Mouse (Mus musculus) heart, postnatal 4 days (tissue): Measurements from ENCODE around the gene Obsl1. TPM values are rescaled to one million over a fixed set of nuclear protein-coding genes. Genes with fewer than 3 reads are reported as not detected.
A peak's percentile ranks its signal among the peaks of the same experiment; 100 is the strongest.

ENCODE experiments used
- DNase-seq: peaks from one replicate; pipeline ENCODE4 v3.0.0; 2021
- total RNA-seq, 2 experiments: library from RNA; stranded (reverse); gene quantifications; 2 replicates each; pipeline ENCODE4 v1.2.3; 2021

Obsl1 gene
- 100 to 1,000 TPM; 196 to 210 TPM for total RNA-seq

GRCm38 (mm10) chr1:75505956-75506831, at the start of gene Obsl1:
TSS of gene Obsl1 (minus strand) at chr1:75506452.
- peak; percentile 92 for DNase-seq

- DNase-seq: no peak
Observed at GRCm38 (mm10) chr1:75555680-75556079, 49.4 kb upstream of the Obsl1 start.

DNA sequence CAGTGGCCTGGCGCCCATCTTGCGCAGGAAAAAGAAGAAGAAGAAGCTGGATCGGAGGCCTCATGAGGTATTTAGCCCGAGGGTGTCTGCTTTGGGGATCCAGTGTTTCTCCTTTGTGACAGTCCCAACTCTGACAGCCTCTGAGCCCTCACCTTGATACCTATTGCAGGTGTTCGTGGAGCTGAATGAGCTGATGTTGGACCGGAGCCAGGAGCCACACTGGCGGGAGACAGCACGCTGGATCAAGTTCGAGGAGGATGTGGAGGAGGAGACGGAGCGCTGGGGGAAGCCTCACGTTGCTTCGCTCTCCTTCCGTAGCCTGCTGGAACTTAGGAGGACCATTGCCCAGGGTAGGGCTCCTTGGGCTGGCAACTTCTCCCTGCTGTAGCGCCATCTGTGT, 44.3 kb upstream of the Obsl1 start:
- no peak for DNase-seq

DNA sequence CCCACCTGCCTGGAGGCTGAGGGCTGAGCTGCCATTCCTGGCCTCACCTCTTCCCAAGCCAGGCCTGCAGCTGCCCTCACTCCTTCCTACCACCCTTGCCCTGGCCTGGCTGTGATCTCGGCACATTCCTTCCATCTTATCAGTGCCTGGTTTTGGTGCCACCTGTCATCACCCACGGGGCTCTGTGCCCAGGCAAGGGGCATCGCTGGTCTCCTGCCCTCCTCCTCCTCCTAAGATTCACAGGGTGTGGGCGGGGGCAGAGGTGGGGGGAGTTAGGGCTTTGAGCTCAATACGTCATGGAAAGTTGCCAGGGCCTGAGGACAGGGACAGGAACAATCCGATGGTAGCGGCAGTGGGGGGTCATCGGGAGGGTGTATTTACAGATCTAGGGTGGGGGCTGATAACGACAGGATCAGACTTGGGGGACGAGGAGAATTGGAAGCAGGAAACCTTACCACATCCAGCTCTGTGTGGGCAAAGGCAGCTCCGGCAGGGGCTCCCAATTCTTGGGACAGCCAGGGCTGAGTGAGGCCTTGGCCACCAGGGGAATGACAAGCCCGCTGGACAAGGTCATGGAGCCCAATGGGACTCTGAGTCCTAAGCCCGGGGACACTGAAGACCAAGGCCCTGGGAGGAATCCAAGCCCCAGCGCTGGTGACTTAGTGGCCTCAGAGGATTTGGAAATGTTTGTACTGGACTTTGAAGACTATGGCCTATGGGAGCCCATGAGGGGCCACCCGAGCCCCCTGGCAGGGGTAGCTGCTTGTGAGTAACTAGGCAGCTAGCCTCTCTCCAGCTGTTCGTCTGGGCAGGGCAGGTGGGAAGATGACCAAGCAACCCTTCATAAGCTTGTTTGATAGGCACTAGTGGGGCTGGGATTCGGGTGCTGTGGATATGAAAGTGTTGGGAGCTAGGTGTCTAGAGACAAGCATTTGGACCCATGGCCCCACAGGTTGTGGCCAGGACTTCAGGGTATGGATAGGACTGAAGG, 43.3 kb upstream of the Obsl1 start:
- DNase-seq: peak; percentile 81

DNA sequence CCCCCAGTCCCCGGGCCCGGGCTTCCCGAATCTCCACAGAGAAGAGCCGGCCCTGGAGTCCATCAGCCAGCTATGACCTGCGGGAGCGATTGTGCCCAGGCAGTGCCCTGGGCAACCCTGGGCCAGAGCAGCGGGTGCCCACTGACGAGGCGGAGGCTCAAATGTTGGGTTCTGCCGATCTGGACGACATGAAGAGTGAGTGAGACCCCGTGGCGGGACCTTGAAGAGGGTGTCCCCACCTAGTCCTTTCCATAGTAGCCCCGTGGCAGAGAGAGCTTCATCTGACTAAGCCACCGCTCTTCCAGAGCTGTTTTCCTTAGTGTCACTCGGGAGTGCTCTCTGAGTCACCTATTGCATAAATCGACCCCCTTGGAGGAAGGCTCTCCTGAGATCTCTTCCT, 42.6 kb upstream of the Obsl1 start:
- no peak for DNase-seq

DNA sequence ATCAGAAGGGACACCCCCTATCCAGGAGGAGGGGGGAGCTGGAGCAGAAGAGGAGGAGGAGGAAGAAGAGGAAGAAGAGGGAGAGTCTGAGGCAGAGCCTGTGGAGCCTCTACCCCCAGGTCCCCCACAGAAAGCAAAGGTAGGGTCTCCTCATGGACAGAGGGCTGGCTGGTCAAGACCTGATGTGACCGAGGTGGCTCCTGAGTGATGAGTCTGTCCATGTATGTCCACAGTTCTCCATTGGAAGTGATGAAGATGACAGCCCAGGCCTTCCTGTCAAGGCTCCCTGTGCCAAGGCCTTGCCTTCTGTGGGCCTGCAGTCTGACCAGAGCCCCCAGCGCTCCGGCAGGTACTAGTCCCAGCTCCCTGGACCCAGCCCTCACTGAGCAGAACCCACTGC, 41.8 kb upstream of the Obsl1 start:
- DNase-seq: no peak

DNA sequence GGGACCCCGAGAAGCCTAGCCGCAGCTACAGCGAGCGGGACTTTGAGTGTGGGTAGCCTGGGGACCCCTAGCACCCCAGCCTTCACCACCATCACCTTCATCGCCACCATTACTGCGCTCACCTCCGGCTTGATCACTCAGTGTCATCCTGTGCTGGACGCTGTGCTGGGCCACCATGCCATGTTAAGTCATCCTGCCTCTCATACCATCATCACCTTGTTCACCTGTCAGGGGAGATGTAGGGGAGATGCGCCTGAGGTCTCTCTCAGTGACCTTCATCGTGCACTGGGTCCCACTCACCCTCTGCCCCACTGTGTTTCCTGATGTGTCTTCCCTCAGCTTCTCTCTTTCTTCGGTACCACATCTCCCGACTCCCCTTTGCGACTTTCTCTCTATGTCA, 41.1 kb upstream of the Obsl1 start:
- DNase-seq: no peak

GRCm38 (mm10) chr1:75545965-75546956, 40.0 kb upstream of the Obsl1 start, which contains the start of gene Slc4a3:
TSS of gene Slc4a3 (plus strand) at chr1:75546266.
- DNase-seq: peak; percentile 76

GRCm38 (mm10) chr1:75544351-75544750, 38.1 kb upstream of the Obsl1 start:
- DNase-seq: no peak

- DNase-seq: no peak
Observed at GRCm38 (mm10) chr1:75541496-75541895, 35.2 kb upstream of the Obsl1 start.

GRCm38 (mm10) chr1:75538597-75539190, 32.4 kb upstream of the Obsl1 start:
- DNase-seq: no peak

GRCm38 (mm10) chr1:75537587-75537986, 31.3 kb upstream of the Obsl1 start:
- no peak for DNase-seq

DNA sequence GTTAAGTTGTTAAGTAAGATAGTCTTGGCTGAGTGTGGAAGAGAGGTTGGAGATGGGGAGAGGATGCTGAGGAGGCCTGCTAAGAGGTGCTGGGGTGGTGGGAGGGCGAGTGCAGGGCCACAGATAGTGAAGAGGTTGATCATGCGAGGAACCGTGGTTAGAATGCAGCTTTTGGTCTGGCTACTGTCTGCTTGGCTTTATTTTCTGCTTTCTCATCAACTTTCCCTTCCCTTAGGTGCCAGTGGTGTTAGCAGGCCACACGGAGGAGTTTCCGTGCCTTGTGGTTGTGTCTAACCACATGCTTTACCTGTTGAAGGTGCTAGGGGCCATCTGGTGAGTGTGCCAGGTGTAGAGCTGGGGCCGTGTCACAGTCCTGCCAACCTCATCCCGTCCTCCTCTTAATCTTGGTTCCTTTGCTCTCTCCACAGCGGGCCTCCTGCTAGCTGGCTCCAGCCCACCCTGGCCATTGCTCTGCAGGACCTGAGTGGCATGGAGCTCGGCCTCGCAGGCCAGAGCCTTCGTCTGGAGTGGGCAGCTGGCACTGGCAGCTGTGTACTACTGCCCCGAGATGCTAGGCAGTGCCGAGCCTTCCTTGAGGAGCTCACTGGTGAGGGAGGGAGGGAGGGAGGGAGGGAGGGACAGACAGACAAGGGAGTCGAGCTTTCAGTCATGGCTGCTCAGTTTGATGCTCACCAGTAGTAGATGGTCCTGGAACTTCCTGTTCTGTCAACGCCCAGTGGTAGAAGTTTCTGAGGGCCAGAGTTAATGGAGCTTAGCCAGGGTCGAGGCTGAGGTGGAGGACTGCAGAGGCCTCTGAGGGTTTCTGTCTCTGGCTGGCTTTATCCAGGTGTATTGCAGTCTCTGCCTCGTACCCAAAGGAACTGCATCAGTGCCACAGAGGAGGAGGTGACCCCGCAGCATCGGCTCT, 27.3 kb upstream of the Obsl1 start:
- no peak for DNase-seq

DNA sequence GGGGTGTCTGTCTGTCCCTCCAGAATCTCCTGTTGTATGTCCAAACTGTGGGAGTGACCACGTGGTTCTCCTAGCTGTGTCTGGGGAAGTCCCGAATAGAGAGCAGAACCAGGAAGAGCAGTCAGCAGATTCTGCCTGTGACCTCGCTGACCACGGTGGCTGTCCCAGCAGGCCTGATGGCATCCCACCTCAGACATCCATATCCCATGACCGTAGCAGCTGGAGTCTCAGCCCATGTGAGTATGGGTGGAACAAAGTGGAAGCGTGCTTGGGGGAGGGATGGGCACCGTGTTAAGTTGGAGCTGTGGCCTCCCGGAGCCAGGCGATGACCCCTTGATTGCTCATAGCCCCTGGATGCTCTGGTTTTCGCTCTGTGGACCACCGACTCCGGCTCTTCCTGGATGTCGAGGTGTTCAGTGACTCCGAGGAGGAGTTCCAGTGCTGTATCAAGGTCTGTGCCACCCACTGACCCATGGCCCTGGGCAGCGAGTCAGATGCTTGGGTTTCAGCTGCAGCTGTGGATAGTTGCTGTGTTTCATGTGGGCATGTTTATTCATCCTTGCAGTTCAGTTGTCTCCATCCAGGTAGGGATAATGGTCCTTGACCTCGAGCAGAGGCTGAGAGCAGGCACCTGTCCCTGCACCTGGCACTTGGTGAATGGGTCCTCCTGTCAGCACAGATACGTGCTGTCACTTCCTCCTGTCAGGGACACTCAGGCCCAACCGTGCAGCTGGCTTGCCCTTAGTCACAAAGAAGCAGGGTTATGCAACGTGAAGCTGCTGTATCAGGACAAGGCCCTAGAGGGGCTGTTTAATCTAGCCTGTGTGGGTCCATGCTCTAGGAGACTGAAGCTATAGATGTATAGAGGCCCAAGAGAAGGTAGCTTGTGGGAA, 26.3 kb upstream of the Obsl1 start:
- no peak for DNase-seq

DNA sequence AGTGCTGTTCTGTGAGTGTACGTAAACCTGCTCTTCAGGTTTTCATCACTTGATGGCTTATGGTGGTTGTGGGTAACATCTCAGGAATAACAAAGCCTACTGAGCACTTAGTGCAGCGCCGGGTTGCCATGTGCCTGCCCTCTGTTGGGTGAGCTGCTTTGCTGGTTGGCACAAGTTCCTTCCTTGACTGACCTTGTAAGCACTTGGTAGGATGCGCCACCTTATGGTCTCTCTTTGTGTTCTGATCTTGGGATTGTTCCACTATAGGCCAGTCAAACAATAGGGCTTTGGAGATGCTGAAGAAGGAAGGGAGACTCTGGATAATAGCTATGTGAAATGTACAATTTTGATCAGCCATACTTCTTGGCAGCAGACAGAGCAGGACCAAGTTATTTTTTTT, 24.3 kb upstream of the Obsl1 start:
- DNase-seq: no peak

- peak; percentile 27 for DNase-seq
Observed at GRCm38 (mm10) chr1:75524679-75525078, 18.4 kb upstream of the Obsl1 start.

GRCm38 (mm10) chr1:75521321-75522031, 15.2 kb upstream of the Obsl1 start, which contains the start of gene Stk11ip:
TSS of gene Stk11ip (plus strand) at chr1:75521529.
- peak; percentile 95 for DNase-seq

- DNase-seq: peak; percentile 29
Observed at GRCm38 (mm10) chr1:75519576-75519975, 13.3 kb upstream of the Obsl1 start.
